Mouse (Mus musculus): ENCODE data around the gene Tlk2. TPM values are rescaled to one million over a fixed set of nuclear protein-coding genes. Genes with fewer than 3 reads are reported as not detected.
A peak's percentile ranks its signal among the peaks of the same experiment; 100 is the strongest.
"Not testable (repeated sequence)": the region's sequence is repeated elsewhere in the genome, so short reads cannot be mapped to it uniquely, and the experiment has no call there.

The Tlk2 gene
- 10 to 100 TPM; 47.9 to 50.7 TPM for total RNA-seq (2021)

- intact Hi-C loops (cut with DNase I) = loop anchor here (2.0 kb wide), 1 partner anchor 52 kb away; the partner anchor contains the start of gene Mettl2
- no peak for DNase-seq
These were observed at the start of gene Tlk2 for GRCm38 (mm10) chr11:105178516-105178915. Tlk2 (plus strand) TSS chr11:105178807.

GRCm38 (mm10) chr11:105135692-105136091, 42.9 kb upstream of the Tlk2 start:
- intact Hi-C loops (cut with DNase I) = no loop called here
- DNase-seq = no peak

- DNase-seq; intact Hi-C loops (cut with DNase I): not testable (repeated sequence)
These were observed 41.4 kb upstream of the Tlk2 start for GRCm38 (mm10) chr11:105137255-105137654.

GRCm38 (mm10) chr11:105140512-105140911, 38.1 kb upstream of the Tlk2 start:
- DNase-seq; intact Hi-C loops (cut with DNase I): not testable (repeated sequence)

DNA sequence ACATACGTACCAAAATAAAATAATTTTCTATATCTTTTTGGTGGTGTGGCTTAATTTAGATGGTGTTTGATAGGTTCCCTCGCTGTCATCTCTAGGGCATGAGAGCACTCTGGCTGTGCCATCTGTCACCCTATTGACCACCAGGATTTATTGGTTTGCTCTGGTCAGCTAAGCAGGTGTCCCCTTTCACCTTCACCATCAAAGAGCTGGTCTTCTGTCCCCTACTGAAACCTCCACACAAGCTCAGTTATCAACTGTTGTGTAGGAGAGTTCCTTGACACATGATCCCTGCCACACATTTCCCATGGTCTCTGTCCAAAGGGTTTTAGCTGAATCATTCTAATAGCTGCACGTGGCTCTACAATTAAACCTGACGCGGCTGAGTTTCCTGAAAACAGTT, 37.5 kb upstream of the Tlk2 start:
- intact Hi-C loops (cut with DNase I) = no loop called here
- no peak for DNase-seq

DNA sequence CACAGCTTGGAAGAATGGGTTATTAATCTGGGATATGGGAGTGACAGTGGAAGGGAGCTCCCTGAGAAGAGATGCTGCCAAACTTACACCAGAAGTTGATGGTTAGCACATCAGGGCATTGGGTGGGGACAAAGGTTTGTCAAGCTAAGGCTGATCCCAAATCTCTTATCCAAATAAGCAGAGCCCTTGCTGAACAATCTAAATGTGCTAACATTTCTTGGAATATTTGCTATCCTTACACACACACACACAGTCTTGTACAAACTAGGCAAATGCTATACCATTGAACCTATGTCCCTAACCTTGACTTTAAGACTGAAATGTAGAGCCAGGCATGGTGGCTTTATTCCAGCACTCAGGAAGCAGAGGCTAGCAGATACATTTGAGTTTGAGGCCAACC, 35.0 kb upstream of the Tlk2 start:
- DNase-seq = no peak
- intact Hi-C loops (cut with DNase I) = no loop called here

GRCm38 (mm10) chr11:105144084-105144483, 34.5 kb upstream of the Tlk2 start:
- intact Hi-C loops (cut with DNase I) = no loop called here
- no peak for DNase-seq

GRCm38 (mm10) chr11:105144508-105145210, 33.9 kb upstream of the Tlk2 start:
- DNase-seq = no peak
- intact Hi-C loops (cut with DNase I) = no loop called here

GRCm38 (mm10) chr11:105145211-105145610, 33.4 kb upstream of the Tlk2 start:
- no peak for DNase-seq
- intact Hi-C loops (cut with DNase I) = no loop called here

DNA sequence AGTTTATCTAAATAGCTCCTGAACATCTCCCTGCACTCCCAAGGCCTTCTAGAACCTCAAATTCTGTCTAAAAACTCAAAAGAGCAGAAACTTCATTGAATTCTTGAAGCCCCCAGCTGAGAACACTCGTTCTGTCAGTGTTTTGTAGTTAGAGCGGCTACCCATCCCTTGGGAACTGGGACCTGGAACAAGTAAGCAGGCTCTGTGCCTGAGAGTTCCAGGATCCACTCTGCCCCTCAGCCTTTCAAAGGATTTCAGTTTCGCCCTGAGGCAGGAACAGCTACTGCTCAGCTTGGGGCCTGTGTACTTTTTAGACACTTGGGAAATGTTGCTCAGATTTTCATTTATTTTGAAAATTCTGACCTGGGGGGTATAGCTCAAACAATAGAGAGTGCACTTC, 32.0 kb upstream of the Tlk2 start, which contains the start of gene Gm10842:
Gene Gm10842 (plus strand): TSS at position 301 of the 400 bp plus-strand sequence.
- intact Hi-C loops (cut with DNase I) = no loop called here
- no peak for DNase-seq

GRCm38 (mm10) chr11:105149353-105149752, 29.3 kb upstream of the Tlk2 start:
- no peak for DNase-seq
- intact Hi-C loops (cut with DNase I) = no loop called here

DNA sequence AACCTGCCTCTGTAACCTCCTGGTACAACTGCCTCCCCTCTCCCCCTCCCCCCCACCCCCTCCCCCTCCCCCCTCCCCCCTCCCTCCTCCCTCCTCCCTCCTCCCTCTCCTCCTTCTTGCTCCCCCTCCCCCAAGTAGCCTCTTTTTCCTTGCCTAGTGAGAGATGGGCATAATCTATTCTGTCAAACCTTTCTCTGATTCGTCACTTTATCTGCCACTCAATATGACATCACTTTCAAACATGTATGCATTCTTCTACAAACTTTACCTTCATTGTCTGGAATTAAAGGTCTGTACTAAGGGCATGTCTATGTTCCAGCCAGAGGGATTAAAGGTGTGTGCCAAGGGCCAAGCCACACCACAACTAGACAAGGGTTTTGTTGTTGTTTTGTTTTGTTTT, 28.8 kb upstream of the Tlk2 start:
- intact Hi-C loops (cut with DNase I) = no loop called here

DNA sequence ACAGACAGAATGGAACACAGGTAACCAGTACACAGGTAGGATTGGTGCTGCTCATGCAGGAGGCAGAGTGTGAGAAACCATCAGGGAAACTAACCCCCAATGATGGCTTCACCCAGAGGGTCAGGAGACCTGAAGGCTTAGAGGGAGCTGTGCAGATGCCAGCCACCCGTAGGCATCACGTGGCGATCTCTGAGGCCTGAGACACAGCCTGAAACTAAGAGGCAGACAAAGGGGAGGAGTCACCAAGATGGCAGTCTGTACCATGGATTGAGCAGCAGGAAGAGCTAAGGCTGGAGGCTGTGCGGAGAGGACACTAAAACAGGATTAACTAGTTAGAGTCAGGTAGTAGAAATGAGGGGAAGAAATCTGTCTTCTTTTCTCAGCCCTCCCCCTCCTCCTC, 27.9 kb upstream of the Tlk2 start:
- intact Hi-C loops (cut with DNase I) = no loop called here
- no peak for DNase-seq

More for the DNA sequence above, 28.8 kb upstream of the Tlk2 start:
- no peak for DNase-seq

GRCm38 (mm10) chr11:105151226-105152016, 27.2 kb upstream of the Tlk2 start:
- DNase-seq = no peak
- intact Hi-C loops (cut with DNase I) = no loop called here

DNA sequence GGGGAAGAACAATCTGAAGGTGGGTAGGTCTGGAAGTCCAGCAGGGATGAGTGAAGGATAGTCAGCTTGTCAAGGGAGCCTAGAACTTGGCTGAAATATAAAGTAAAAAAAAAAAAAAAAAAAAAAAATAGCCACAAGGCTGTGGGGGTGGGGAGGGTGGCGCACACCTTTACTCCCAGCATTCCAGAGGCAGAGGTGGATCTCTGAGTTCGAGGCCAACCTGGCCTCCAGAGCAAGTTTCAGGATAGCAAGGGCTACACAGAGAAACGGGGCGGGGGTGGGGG, 26.6 kb upstream of the Tlk2 start:
- intact Hi-C loops (cut with DNase I) = no loop called here
- DNase-seq = no peak

DNA sequence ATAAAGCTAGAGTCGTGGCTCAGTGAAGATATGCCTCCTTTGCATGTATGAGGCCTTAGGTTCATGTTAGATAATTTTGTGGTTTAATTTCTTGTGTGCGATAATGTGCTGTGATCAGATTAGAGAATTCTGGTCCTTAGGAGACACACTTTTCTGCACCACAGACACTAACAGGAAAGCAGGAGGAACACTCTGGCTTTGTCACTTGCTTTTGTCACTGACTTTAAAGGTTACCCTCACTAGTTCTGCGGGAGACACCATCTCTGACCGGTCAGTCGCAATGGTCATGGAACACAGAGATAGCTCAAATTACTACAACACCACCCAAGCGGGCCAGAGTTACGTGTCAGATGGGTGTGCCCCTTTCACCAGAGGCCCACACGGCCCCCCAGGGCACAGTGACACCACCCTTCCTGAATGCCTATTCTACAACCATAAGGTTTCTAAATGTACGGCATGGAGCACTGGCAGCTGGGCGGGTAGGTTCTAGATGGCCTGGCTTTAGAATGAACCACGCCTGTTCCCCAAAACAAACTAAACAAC, 26.2 kb upstream of the Tlk2 start:
- intact Hi-C loops (cut with DNase I) = no loop called here

GRCm38 (mm10) chr11:105153068-105153833, 25.4 kb upstream of the Tlk2 start:
- intact Hi-C loops (cut with DNase I) = no loop called here
- DNase-seq = peak; percentile 69 to 76

More for the DNA sequence above, 26.2 kb upstream of the Tlk2 start:
- no peak for DNase-seq

GRCm38 (mm10) chr11:105155915-105156314, 22.7 kb upstream of the Tlk2 start:
- peak in 1 of 2 experiments; percentile 15 for DNase-seq
- intact Hi-C loops (cut with DNase I) = no loop called here

DNA sequence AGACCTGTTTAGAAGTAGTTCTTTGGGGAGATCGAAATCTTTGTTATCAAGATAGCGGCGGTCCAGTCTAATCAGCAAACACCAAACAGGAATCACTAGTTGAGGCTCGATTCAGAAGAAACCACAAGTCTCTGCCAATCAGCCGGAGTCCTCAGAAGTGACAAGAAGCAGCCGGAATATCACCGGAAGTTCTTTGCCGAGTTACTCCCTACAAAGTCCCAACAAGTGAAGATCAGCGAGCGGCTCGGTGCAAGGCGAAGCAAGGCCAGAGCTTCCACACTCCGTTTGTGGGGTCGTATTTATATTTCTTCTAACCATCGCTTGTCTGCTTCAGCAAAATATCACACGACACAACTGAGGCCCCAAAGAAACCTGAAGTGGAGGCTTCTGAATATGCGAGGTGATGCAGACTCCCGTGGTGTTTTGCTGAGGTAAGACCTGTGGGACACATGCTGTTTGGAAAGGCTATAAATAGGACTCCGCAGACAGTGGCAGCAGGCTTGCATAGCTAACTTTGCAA, 21.8 kb upstream of the Tlk2 start:
- intact Hi-C loops (cut with DNase I) = no loop called here
- DNase-seq = peak; percentile 43 to 50

DNA sequence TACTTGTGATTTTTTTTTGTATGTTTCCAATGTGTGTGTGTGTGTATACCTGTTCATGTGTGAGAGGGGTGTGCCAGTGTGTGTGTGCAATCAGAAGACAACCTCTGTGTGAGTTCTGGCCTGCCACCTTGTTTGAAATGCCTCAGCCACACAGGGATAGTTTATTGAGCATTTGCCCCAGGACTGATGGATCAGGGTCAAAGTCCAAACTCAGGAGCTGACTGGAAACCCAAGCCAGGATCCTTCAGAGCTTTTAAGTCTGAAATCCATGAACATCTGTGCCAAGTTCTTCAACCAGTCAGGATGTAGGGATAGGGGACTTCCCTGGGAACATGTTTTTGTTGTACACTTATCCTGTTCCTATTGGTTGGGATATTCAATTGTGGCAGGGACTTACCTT, 20.6 kb upstream of the Tlk2 start:
- intact Hi-C loops (cut with DNase I) = no loop called here
- no peak for DNase-seq
